Mouse (Mus musculus) ES-E14 (cell line): ENCODE data around the gene Prss47.

Experiments used
- MAFK ChIP-seq: IDR thresholded peaks from 2 replicates; pipeline ENCODE4 v1.6.1; 2014; ENCODE audit warnings: mild to moderate bottlenecking, low read depth, low read length, inconsistent platforms; ENCODE audit not compliant: insufficient read depth
- ZC3H11A ChIP-seq: IDR thresholded peaks from 2 replicates; pipeline ENCODE4 v1.6.1; 2012; ENCODE audit warnings: low read depth, mild to moderate bottlenecking, inconsistent platforms, low read length, borderline replicate concordance

DNA sequence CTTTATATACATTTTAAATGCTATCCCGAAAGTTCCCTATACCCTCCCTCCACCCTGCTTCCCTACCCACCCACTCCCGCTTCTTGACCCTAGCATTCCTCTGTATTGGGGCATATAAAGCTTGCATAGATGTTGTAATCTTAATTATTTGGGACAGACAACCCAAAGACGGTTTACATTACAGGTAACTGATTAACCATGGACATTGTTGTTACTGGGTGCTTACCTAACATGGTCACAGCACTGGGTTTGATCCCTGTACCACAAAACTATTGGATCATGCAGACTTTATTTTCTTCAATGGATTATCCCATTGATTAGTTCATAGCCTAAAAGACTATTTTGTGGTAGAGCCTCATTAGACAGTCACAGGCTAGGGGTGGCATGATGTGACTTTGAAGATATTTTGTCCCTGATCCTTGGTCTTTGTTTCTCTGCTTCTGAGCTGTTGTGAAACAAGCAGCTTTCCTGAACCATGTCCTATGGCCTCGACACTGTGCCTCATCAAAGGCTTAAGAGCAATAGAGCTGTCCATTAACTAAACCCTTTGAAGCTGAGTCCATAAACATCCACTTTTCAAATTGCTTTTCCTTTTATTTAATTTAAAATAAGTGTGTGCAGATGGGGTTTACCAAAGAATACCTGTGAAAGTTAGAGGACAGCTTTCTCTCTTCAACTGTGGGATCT, 41.4 kb downstream of the Prss47 start:
- TF ChIP-seq MAFK (no peak), ZC3H11A (no peak)
